In the genomic region with DNA sequence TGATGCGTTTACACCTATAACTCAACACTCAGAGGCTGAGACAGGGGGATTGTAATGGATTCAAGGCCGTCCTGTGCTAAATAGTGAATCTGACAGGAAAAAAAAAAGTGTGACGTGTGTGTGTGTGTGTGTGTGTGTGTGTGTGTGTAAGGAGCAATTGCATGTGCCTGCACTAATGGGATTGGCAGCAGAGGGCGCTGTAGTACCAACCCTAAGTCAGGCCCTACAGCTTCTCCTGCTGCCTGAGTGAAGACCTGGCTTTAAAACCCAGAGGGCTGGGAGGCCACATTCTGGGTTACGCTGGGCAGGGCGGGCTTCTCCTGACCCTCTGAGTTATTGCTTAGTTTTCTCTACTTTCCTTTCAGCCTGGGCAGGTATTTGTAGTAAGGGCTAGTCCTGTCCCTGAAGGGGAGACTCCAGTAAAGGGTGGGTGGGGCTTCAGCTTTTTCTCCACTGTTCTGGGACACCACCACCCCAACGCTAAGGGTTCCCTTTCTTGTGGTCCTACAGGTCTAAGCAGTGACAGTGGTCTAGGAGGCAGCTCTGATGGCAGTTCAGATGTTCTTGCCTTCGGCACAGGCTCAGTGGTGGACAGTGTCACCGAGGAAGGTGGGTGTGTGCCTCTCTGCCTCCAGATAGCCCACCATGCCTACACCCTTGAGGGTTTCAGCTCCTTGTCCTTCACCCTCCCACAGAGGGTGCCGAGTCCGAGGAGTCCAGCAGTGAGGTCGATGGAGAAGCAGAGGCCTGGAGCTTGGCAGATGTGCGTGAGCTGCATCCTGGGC, we compare ENCODE assay signal across 9 mouse cellular contexts. TPM values are rescaled to one million over a fixed set of nuclear protein-coding genes. Genes with fewer than 3 reads are reported as not detected.
DNase-seq lines count a peak whose midpoint lies in the region; ATAC-seq and TF ChIP-seq lines count a peak whose summit lies in the region.
"Had no signal": no experiment of that assay in that cellular context is flagged by ENCODE, and none has a peak within 500 bp of the region (broad histone marks: within the 10 kb centered on the region; RNA-seq: fewer than 3 reads in every experiment).

No protein-coding gene starts in this region.

- intact Hi-C loops in gastrocnemius, postnatal 14 days (cut with DNase I; ENCODE audit: low total_unique reads), result no loop called here

- DNase-seq in gastrocnemius, postnatal 14 days, result peak; percentile 18
- DNase-seq in gastrocnemius, postnatal 25 days, result no peak
- peak; percentile 45 to 49 for DNase-seq in right cerebral cortex, postnatal 10 days (ENCODE audit: low spot score in 2 of 2)
- no peak for DNase-seq in right cerebral cortex, postnatal 25 days
- DNase-seq in cerebellum, adult 2 months, result peak; percentile 28 to 35
- peak; percentile 42 to 47 for DNase-seq in kidney, postnatal 25 days
- peak; percentile 28 for DNase-seq in retina, embryonic 14.5 days (ENCODE audit: low spot score)

- H3K27me3 ChIP-seq in cerebellum, adult 2 months (ENCODE audit: control insufficient read depth, insufficient read depth, low read length), result no peaks in the 10 kb centered on the region
- H3K27me3 ChIP-seq: megakaryocyte, embryonic 14.5 days had no signal

- H3K4me3 ChIP-seq in cerebellum, adult 2 months (replicated peaks; ENCODE audit: insufficient read depth, low read depth, low read length), result no peak overlapping the region
- H3K4me3 ChIP-seq: megakaryocyte, embryonic 14.5 days had no signal

- peak; percentile 35; the same call in 1 of the 2 replicates for TF ChIP-seq CTCF in cerebellum, adult 2 months (IDR thresholded peaks at IDR 0.05; ENCODE audit: borderline replicate concordance, insufficient read depth, low read depth, low read length)

- no peak for TF ChIP-seq POLR2A in cerebellum, adult 2 months (IDR thresholded peaks at IDR 0.05; ENCODE audit: borderline replicate concordance, insufficient read depth, low read length)

- no peak overlapping the region for H3K27ac ChIP-seq in cerebellum, adult 2 months (ENCODE audit: insufficient read depth, low read length)

- WGBS in cerebellum, adult 2 months, result 89% methylated on average over 13 of the region's 13 CpGs

- peaks cover 15% of the 10 kb centered on the region for H3K4me1 ChIP-seq in cerebellum, adult 2 months (ENCODE audit: control insufficient read depth, insufficient read depth, low read length)

- ATAC-seq in inflammation-experienced regulatory T-cells, adult 6 months, result no peak

RNA-seq across cellular contexts. Expression of gene Acap3, which starts 12.9 kb away (rescaled TPM):
- 10 to 100 TPM; 10.1 to 10.3 TPM for total RNA-seq in gastrocnemius, postnatal 14 days (2021)
- total RNA-seq in gastrocnemius, postnatal 25 days (2021), result 10 to 100 TPM in 1 of 2 experiments, 1 to 10 TPM in 1; 7.2 to 10.4 TPM
- 98.5 and 99.2 TPM in 2 replicates for polyA plus RNA-seq in cerebellum, adult 2 months (2012; rRNA removed)
- 1 to 10 TPM; 4.0 to 9.1 (median 5.8) TPM for polyA plus RNA-seq in inflammation-experienced regulatory T-cells, adult 6 months (2017; shearing (Covaris generic))

RNA-seq across cellular contexts. Expression of gene Pusl1, which starts 12.9 kb away (rescaled TPM):
- total RNA-seq in gastrocnemius, postnatal 14 days (2021), result 10 to 100 TPM in 1 of 2 experiments, 1 to 10 TPM in 1; 9.2 to 13.1 TPM
- 10 to 100 TPM; 10.2 to 11.2 TPM for total RNA-seq in gastrocnemius, postnatal 25 days (2021)
- polyA plus RNA-seq in cerebellum, adult 2 months (2012; rRNA removed), result 69.9 and 70.1 TPM in 2 replicates
- polyA plus RNA-seq in inflammation-experienced regulatory T-cells, adult 6 months (2017; shearing (Covaris generic)), result 10 to 100 TPM; 14.1 to 20.3 (median 15.8) TPM

RNA-seq across cellular contexts. Expression of gene Ints11, which starts 35.2 kb away (rescaled TPM):
- total RNA-seq in gastrocnemius, postnatal 14 days (2021), result 10 to 100 TPM; 15.4 to 15.9 TPM
- total RNA-seq in gastrocnemius, postnatal 25 days (2021), result 10 to 100 TPM; 14.1 to 17.9 TPM
- polyA plus RNA-seq in cerebellum, adult 2 months (2012; rRNA removed), result 50.1 and 52.2 TPM in 2 replicates
- polyA plus RNA-seq in inflammation-experienced regulatory T-cells, adult 6 months (2017; shearing (Covaris generic)), result 10 to 100 TPM; 81.9 to 88.2 (median 86.6) TPM

RNA-seq across cellular contexts. Expression of gene Cptp, which starts 35.3 kb away (rescaled TPM):
- 10 to 100 TPM; 16.5 to 17.0 TPM for total RNA-seq in gastrocnemius, postnatal 14 days (2021)
- total RNA-seq in gastrocnemius, postnatal 25 days (2021), result 10 to 100 TPM; 15.6 to 16.6 TPM
- polyA plus RNA-seq in cerebellum, adult 2 months (2012; rRNA removed), result 40.5 and 45.1 TPM in 2 replicates
- polyA plus RNA-seq in inflammation-experienced regulatory T-cells, adult 6 months (2017; shearing (Covaris generic)), result 10 to 100 TPM; 14.2 to 19.2 (median 19.1) TPM

RNA-seq across cellular contexts. Expression of gene Ube2j2, which starts 39.1 kb away (rescaled TPM):
- total RNA-seq in gastrocnemius, postnatal 14 days (2021), result 10 to 100 TPM; 46.3 to 51.7 TPM
- total RNA-seq in gastrocnemius, postnatal 25 days (2021), result 10 to 100 TPM; 50.2 to 50.8 TPM
- 78.4 and 83.8 TPM in 2 replicates for polyA plus RNA-seq in cerebellum, adult 2 months (2012; rRNA removed)
- 10 to 100 TPM; 19.3 to 30.8 (median 29.6) TPM for polyA plus RNA-seq in inflammation-experienced regulatory T-cells, adult 6 months (2017; shearing (Covaris generic))

Comparison
In these comparisons a context has a peak if more than half of its experiments do, and no peak if none do; other contexts are left out.
1. DNase-seq: peak in gastrocnemius, postnatal 14 days (single experiment), right cerebral cortex, postnatal 10 days (2 of 2), cerebellum, adult 2 months (2 of 2), kidney, postnatal 25 days (2 of 2) and retina, embryonic 14.5 days (single experiment); none in gastrocnemius, postnatal 25 days (single experiment) and right cerebral cortex, postnatal 25 days (single experiment).